Mouse (Mus musculus) midbrain, postnatal 0 days (tissue): Measurements from ENCODE around the gene Ncor2. TPM values are rescaled to one million over a fixed set of nuclear protein-coding genes. Genes with fewer than 3 reads are reported as not detected.
A peak's percentile ranks its signal among the peaks of the same experiment; 100 is the strongest.

Experiments used
- ATAC-seq: fragments of 200-750 bp; cut with Nextera tagmentation; 2 replicates; pipeline ENCODE4 v1.8.0; 2017; ENCODE audit warnings: moderate number of reproducible peaks, mild to moderate bottlenecking, moderate TSS enrichment, moderate library complexity; ENCODE audit not compliant: low FRiP score
- DNase-seq: peaks from one replicate; pipeline ENCODE4 v3.0.0-alpha.2; 2015; ENCODE audit warnings: low spot score
- H3K27ac ChIP-seq: fragments of 300-500 bp; sonication (generic); 2 replicates; pipeline ENCODE4 v1.5.1; 2014; ENCODE audit warnings: low read depth, mild to moderate bottlenecking, low read length, mixed read lengths
- H3K27me3 ChIP-seq: fragments of 300-500 bp; sonication (generic); 2 replicates; pipeline ENCODE4 v1.6.1; 2014; ENCODE audit warnings: low read length, control low read depth, mixed read lengths; ENCODE audit not compliant: insufficient read depth
- H3K36me3 ChIP-seq: fragments of 300-500 bp; sonication (generic); 2 replicates; pipeline ENCODE4 v1.6.1; 2014; ENCODE audit warnings: low read length, control low read depth, mixed read lengths; ENCODE audit not compliant: insufficient read depth
- H3K4me1 ChIP-seq: fragments of 300-500 bp; sonication (generic); 2 replicates; pipeline ENCODE4 v1.6.1; 2014; ENCODE audit warnings: mild to moderate bottlenecking, control low read depth, antibody characterized with exemption, low read length, mixed read lengths; ENCODE audit not compliant: insufficient read depth
- H3K4me2 ChIP-seq: fragments of 300-500 bp; sonication (generic); 2 replicates; pipeline ENCODE4 v1.6.1; 2014; ENCODE audit warnings: low read depth, mild to moderate bottlenecking, low read length, mixed read lengths; ENCODE audit not compliant: poor library complexity, severe bottlenecking
- H3K4me3 ChIP-seq: fragments of 300-500 bp; sonication (generic); 2 replicates; pipeline ENCODE4 v1.5.1; 2014; ENCODE audit warnings: low read depth, mild to moderate bottlenecking, low read length, moderate library complexity
- H3K9ac ChIP-seq: fragments of 300-500 bp; sonication (generic); replicated peaks from 2 replicates; pipeline ENCODE4 v1.6.1; 2014; ENCODE audit warnings: mild to moderate bottlenecking, low read length, moderate library complexity, mixed read lengths; ENCODE audit not compliant: poor library complexity, severe bottlenecking
- H3K9me3 ChIP-seq: fragments of 300-500 bp; sonication (generic); 2 replicates; pipeline ENCODE4 v1.6.1; 2016; ENCODE audit warnings: low read length, control low read depth
- CTCF ChIP-seq: IDR thresholded peaks from 2 replicates; pipeline ENCODE4 v1.5.1; 2016; ENCODE audit warnings: antibody characterized with exemption, mild to moderate bottlenecking
- WGBS: fragments of 180-500 bp; shearing (Covaris S2); extraction: QIAGEN DNeasy Blood & Tissue Kit; methylation state at CpG from one replicate; pipeline ENCODE4 v1.1.7; 2014; 5-methylcytosine and 5-hydroxymethylcytosine counted together
- polyA plus RNA-seq: library from polyadenylated mRNA; unstranded; fragments of >200 nt; fragmentation: Nextera tagmentation; extraction: Ambion mirVana; gene quantifications from 2 replicates; pipeline ENCODE4 v1.2.1, GENCODE M21; 2015
- total RNA-seq: library from RNA; depleted of rRNA; stranded (reverse); fragments of >200 nt; gene quantifications from 2 replicates; pipeline ENCODE4 v1.2.3, GENCODE M21; 2014

Ncor2 gene
- total and polyA plus RNA-seq, 2 experiments from 2014 or later = 17.8 to 22.8 TPM

- no peak for TF ChIP-seq CTCF
- no peaks in the 10 kb centered on the region for H3K36me3 ChIP-seq
- H3K4me2 ChIP-seq = no peak overlapping the region
- H3K9ac ChIP-seq = no peak overlapping the region
- 92% methylated on average over 13 of the region's 13 CpGs for WGBS
- peak overlapping the region; percentile 57; the same call in 1 of the 2 replicates for H3K27ac ChIP-seq
- H3K27me3 ChIP-seq = no peaks in the 10 kb centered on the region
- DNase-seq (no peak), ATAC-seq (no peak)
- no peak overlapping the region for H3K4me3 ChIP-seq
- no peaks in the 10 kb centered on the region for H3K9me3 ChIP-seq
- peaks cover 42% of the 10 kb centered on the region for H3K4me1 ChIP-seq
These were observed 46.3 kb downstream of the Ncor2 start for GRCm38 (mm10) chr5:125132566-125133260.

DNA sequence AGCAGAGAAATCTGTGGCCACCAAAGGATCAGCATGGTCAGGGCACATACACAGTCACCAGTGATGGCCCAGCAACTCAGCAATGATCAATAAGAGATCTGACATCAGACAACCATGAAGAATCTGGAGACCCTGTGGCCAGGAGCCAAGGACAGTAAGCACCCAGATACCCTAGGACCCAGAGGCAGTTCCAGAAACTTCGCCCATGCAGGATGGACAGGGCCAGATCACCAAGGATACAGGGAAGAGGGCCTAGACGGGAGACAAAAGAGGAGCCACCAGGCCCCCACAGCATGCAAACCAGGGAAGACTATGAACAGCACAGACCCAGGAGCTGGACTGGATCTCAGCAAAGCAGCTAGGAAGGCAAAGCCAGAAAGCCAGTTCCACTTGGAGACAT, 47.0 kb downstream of the Ncor2 start:
- Histone ChIP-seq H3K27me3 (no peaks in the 10 kb centered on the region), H3K27ac (peak overlapping the region; percentile 57; the same call in 1 of the 2 replicates), H3K36me3 (no peaks in the 10 kb centered on the region), H3K9me3 (no peaks in the 10 kb centered on the region), H3K4me3 (no peak overlapping the region), H3K4me2 (no peak overlapping the region), H3K9ac (no peak overlapping the region), H3K4me1 (peaks cover 42% of the 10 kb centered on the region)
- DNase-seq (no peak), ATAC-seq (no peak)
- no peak for TF ChIP-seq CTCF
- WGBS = 66% methylated on average over 2 of the region's 2 CpGs

DNA sequence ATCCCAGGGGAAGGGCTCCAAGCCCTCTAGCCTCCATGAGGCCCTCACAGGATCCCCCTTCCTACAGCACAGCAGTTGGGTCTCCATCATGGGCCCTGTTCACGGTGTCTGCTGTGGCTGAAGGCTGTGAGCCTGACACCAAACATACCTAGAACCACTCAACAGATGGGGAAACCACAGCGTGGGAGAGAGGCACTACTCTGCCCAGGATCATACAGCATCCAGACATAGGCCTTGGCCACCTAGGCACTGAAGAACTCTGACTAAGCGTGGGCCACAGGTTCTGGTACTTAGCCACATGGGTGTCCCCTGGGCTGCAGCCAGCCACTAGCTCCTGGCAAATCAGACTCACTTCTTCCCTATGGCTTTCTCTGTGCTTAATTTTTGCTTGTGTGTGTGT, 48.6 kb downstream of the Ncor2 start:
- H3K27me3 ChIP-seq = no peaks in the 10 kb centered on the region
- TF ChIP-seq CTCF = no peak
- H3K4me3 ChIP-seq = no peak overlapping the region
- H3K9ac ChIP-seq = no peak overlapping the region
- no peaks in the 10 kb centered on the region for H3K9me3 ChIP-seq
- WGBS = 92% methylated on average over 3 of the region's 3 CpGs
- H3K27ac ChIP-seq = no peak overlapping the region
- H3K4me1 ChIP-seq = peaks cover 33% of the 10 kb centered on the region
- H3K36me3 ChIP-seq = no peaks in the 10 kb centered on the region
- H3K4me2 ChIP-seq = no peak overlapping the region
- no peak for ATAC-seq
- DNase-seq = no peak

DNA sequence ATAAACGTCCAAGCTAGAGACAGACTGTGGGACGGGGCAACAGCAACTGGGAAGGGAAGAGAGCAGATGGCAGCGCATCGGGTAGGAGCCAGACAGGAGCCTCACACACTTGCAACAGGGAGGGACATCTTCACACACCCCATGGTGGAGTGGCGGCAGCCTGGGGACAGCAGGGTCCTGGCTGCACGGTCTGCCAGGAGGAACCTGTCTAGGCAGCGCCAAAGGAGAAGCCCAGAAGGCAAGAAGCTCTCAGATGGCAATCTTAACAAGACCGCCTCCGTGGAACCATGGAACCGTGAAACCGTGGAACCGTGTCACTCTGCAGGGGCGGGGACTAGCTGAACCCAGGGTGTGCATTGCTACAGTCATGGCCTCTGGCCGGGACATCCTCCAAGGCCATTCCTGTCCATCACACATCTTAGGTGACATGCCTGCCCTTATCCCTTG, 50.1 kb downstream of the Ncor2 start:
- Histone ChIP-seq H3K27ac (peak overlapping the region; percentile 34; the same call in 1 of the 2 replicates), H3K4me3 (no peak overlapping the region), H3K9ac (0 out of 2 replicates have a peak overlapping the region, but pooled peaks have one; percentile 9), H3K27me3 (no peaks in the 10 kb centered on the region), H3K4me1 (peaks cover 22% of the 10 kb centered on the region), H3K9me3 (no peaks in the 10 kb centered on the region), H3K4me2 (no peak overlapping the region), H3K36me3 (no peaks in the 10 kb centered on the region)
- TF ChIP-seq CTCF = no peak
- WGBS = 57% methylated on average over 14 of the region's 14 CpGs
- DNase-seq = peak; percentile 70
- ATAC-seq = no peak

- ATAC-seq (no peak), DNase-seq (no peak)
- TF ChIP-seq CTCF = no peak
- no peak overlapping the region for H3K4me2 ChIP-seq
- no peaks in the 10 kb centered on the region; the same call in 1 of the 2 replicates for H3K36me3 ChIP-seq
- H3K4me1 ChIP-seq = peaks cover 12% of the 10 kb centered on the region
- H3K9me3 ChIP-seq = no peaks in the 10 kb centered on the region
- H3K27ac ChIP-seq = no peak overlapping the region
- 93% methylated on average over 1 of the region's 1 CpGs for WGBS
- H3K9ac ChIP-seq = no peak overlapping the region
- H3K4me3 ChIP-seq = no peak overlapping the region
- H3K27me3 ChIP-seq = no peaks in the 10 kb centered on the region
These were observed 51.1 kb downstream of the Ncor2 start for GRCm38 (mm10) chr5:125127920-125128319.

DNA sequence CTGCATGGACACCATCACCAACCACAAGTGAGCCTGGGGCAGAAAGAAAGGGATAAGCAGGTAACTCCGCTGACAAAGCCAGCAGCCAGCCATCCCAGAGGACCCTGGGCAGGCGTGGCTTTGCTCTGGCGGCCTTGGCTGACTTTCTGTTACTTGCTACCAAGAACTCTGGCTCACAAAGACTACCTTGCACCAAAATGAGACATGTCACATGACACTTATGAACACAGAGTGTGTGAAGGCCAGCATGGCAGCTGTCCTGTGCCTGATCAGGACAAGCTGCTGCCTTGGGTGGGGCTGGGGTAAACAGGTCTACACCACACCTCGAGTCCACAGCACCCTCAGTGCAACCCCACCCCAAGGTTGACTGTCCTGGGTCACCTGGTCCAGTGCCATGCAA, 51.6 kb downstream of the Ncor2 start:
- ATAC-seq = no peak
- H3K27me3 ChIP-seq = no peaks in the 10 kb centered on the region
- H3K9me3 ChIP-seq = no peaks in the 10 kb centered on the region
- no peaks in the 10 kb centered on the region; the same call in 1 of the 2 replicates for H3K36me3 ChIP-seq
- TF ChIP-seq CTCF = no peak
- no peak overlapping the region for H3K27ac ChIP-seq
- H3K9ac ChIP-seq = no peak overlapping the region
- H3K4me3 ChIP-seq = no peak overlapping the region
- WGBS = 88% methylated on average over 4 of the region's 4 CpGs
- H3K4me1 ChIP-seq = peaks cover 12% of the 10 kb centered on the region
- H3K4me2 ChIP-seq = no peak overlapping the region
- no peak for DNase-seq
